Mouse (Mus musculus): Measurements from ENCODE around the gene Fem1b. TPM values are rescaled to one million over a fixed set of nuclear protein-coding genes. Genes with fewer than 3 reads are reported as not detected.

Fem1b gene
- polyA plus RNA-seq, 1 experiment from 2014 or later, result 38.2 TPM

DNA sequence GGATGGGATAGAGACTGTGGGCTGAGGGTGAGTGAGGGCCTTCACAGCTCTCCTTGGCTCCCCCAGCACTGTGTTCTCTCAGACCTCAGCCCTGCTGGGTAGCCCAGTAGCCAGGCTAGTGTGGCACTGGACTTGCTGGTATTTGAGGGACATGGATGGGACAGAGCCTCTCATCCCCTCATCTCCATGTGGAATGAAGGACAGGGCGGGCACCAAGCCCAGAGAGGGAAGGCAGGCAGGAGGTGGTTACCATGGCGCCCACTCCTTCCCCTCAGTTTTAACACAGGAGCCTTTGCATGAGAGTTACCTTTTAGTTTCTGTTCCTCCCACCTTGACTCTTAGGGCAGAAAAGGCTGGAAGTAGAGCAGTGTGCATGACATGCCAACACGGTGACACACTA is 36.9 kb upstream of the Fem1b start:
- Histone ChIP-seq H3K9ac (ENCODE audit: low read depth, low read length) (no peak overlapping the region), H3K36me3 (ENCODE audit: control insufficient read depth, insufficient read depth, low read length) (peaks cover 27% of the 10 kb centered on the region; the same call in 1 of the 2 replicates), H3K4me3 (ENCODE audit: low read length) (no peak overlapping the region), H3K9me3 (ENCODE audit: control insufficient read depth, low read length) (no peaks in the 10 kb centered on the region), H3K4me1 (ENCODE audit: control insufficient read depth, insufficient read depth, low read length) (peaks cover 4% of the 10 kb centered on the region), H3K4me2 (replicated peaks; ENCODE audit: low read depth, low read length) (no peak overlapping the region), H3K27me3 (ENCODE audit: control insufficient read depth, insufficient read depth, low read length) (no peaks in the 10 kb centered on the region), H3K27ac (ENCODE audit: low read depth, low read length) (no peak overlapping the region)
- WGBS, result 90% methylated on average over 3 of the region's 3 CpGs
- ATAC-seq (ENCODE audit: low FRiP score, low TSS enrichment), result no peak

- no peaks in the 10 kb centered on the region for H3K9me3 ChIP-seq (ENCODE audit: control insufficient read depth, low read length)
- H3K27me3 ChIP-seq (ENCODE audit: control insufficient read depth, insufficient read depth, low read length), result no peaks in the 10 kb centered on the region
- H3K4me3 ChIP-seq (ENCODE audit: low read length), result no peak overlapping the region
- H3K4me1 ChIP-seq (ENCODE audit: control insufficient read depth, insufficient read depth, low read length), result peaks cover 4% of the 10 kb centered on the region
- 0% methylated on average over 3 of the region's 3 CpGs for WGBS
- no peak overlapping the region for H3K9ac ChIP-seq (ENCODE audit: low read depth, low read length)
- no peak overlapping the region for H3K27ac ChIP-seq (ENCODE audit: low read depth, low read length)
- H3K4me2 ChIP-seq (replicated peaks; ENCODE audit: low read depth, low read length), result no peak overlapping the region
- peaks cover 27% of the 10 kb centered on the region; the same call in 1 of the 2 replicates for H3K36me3 ChIP-seq (ENCODE audit: control insufficient read depth, insufficient read depth, low read length)
- peak; percentile 78 for ATAC-seq (ENCODE audit: low FRiP score, low TSS enrichment)
Observed at GRCm38 (mm10) chr9:62847694-62848093, 36.0 kb upstream of the Fem1b start.

DNA sequence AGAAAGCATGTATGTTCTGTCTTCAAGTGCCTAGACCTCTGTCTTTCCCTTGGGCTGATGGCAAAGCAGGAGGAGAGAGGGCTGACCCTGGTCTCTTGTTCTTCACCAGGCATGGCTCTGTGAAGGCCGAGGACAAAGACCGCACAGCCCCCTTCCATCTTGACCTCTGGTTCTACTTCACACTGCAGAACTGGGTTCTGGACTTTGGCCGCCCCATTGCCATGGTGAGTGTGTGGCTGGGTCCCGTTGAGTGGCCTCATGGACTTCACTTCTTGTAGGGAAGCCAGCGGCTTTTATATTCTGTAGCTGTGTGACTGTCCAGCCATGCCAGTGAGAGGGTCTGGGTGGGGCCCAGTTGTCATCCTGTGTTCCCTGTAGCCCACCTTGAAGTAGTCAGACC is 32.7 kb upstream of the Fem1b start:
- Histone ChIP-seq H3K9ac (ENCODE audit: low read depth, low read length) (no peak overlapping the region), H3K9me3 (ENCODE audit: control insufficient read depth, low read length) (no peaks in the 10 kb centered on the region), H3K27me3 (ENCODE audit: control insufficient read depth, insufficient read depth, low read length) (no peaks in the 10 kb centered on the region), H3K36me3 (ENCODE audit: control insufficient read depth, insufficient read depth, low read length) (peaks cover 15% of the 10 kb centered on the region; the same call in 1 of the 2 replicates), H3K4me2 (replicated peaks; ENCODE audit: low read depth, low read length) (no peak overlapping the region), H3K27ac (ENCODE audit: low read depth, low read length) (no peak overlapping the region), H3K4me3 (ENCODE audit: low read length) (no peak overlapping the region), H3K4me1 (ENCODE audit: control insufficient read depth, insufficient read depth, low read length) (peaks cover 6% of the 10 kb centered on the region)
- ATAC-seq (ENCODE audit: low FRiP score, low TSS enrichment), result no peak
- WGBS, result 93% methylated on average over 5 of the region's 5 CpGs

DNA sequence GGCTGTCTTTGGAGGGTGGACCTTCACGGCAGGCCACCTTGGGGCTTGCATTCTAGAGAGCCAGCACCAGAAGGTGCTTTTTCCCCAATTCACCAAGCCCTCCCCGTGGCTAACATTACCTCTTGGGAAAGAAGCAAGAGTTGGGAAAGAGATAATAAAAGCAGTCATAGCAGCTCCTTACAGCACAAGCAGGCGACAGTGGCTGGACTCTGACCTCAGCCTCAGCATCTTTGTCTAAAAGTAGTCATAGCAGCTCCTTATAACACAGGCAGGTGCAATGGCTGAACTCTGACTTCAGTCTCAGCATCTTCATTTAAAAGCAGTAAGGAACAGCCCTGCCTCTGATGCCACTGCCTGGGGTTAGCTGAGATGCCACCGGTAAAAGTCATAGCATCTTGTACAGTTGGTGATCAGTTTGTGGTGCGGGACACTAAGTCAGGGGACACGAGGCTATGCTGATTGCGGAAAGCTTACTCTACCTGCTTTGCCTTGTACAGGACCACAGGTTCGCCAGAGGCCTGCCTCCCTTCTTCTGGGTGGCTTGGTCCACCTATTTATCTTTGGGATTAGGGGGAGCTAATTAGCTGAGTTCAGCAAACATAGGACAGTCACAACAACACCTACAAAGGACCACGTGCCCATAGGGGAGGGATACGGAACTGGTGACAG is 31.8 kb upstream of the Fem1b start:
- peaks cover 10% of the 10 kb centered on the region; the same call in 1 of the 2 replicates for H3K36me3 ChIP-seq (ENCODE audit: control insufficient read depth, insufficient read depth, low read length)
- H3K4me2 ChIP-seq (replicated peaks; ENCODE audit: low read depth, low read length), result no peak overlapping the region
- ATAC-seq (ENCODE audit: low FRiP score, low TSS enrichment), result no peak
- 86% methylated on average over 10 of the region's 10 CpGs for WGBS
- H3K4me1 ChIP-seq (ENCODE audit: control insufficient read depth, insufficient read depth, low read length), result peaks cover 10% of the 10 kb centered on the region
- no peak overlapping the region for H3K9ac ChIP-seq (ENCODE audit: low read depth, low read length)
- no peaks in the 10 kb centered on the region for H3K9me3 ChIP-seq (ENCODE audit: control insufficient read depth, low read length)
- no peaks in the 10 kb centered on the region for H3K27me3 ChIP-seq (ENCODE audit: control insufficient read depth, insufficient read depth, low read length)
- H3K27ac ChIP-seq (ENCODE audit: low read depth, low read length), result no peak overlapping the region
- no peak overlapping the region for H3K4me3 ChIP-seq (ENCODE audit: low read length)

- 13% methylated on average over 14 of the region's 14 CpGs for WGBS
- Histone ChIP-seq H3K4me3 (ENCODE audit: low read length) (peak overlapping the region; percentile 76), H3K27ac (ENCODE audit: low read depth, low read length) (peak overlapping the region; percentile 93), H3K9ac (ENCODE audit: low read depth, low read length) (peak overlapping the region; percentile 93), H3K36me3 (ENCODE audit: control insufficient read depth, insufficient read depth, low read length) (no peaks in the 10 kb centered on the region), H3K4me2 (replicated peaks; ENCODE audit: low read depth, low read length) (peak overlapping the region; percentile 88), H3K27me3 (ENCODE audit: control insufficient read depth, insufficient read depth, low read length) (no peaks in the 10 kb centered on the region), H3K9me3 (ENCODE audit: control insufficient read depth, low read length) (no peaks in the 10 kb centered on the region), H3K4me1 (ENCODE audit: control insufficient read depth, insufficient read depth, low read length) (peaks cover 14% of the 10 kb centered on the region; the same call in 1 of the 2 replicates)
- ATAC-seq (ENCODE audit: low FRiP score, low TSS enrichment), result 0 out of 2 replicates have a peak, but pooled peaks have one; percentile 3
Observed at GRCm38 (mm10) chr9:62839172-62839770, 27.5 kb upstream of the Fem1b start.

- ATAC-seq (ENCODE audit: low FRiP score, low TSS enrichment), result peak; percentile 90
Observed at GRCm38 (mm10) chr9:62838506-62839171, 26.9 kb upstream of the Fem1b start, which contains the start of gene Cln6. Cln6 (plus strand) TSS chr9:62838785.

DNA sequence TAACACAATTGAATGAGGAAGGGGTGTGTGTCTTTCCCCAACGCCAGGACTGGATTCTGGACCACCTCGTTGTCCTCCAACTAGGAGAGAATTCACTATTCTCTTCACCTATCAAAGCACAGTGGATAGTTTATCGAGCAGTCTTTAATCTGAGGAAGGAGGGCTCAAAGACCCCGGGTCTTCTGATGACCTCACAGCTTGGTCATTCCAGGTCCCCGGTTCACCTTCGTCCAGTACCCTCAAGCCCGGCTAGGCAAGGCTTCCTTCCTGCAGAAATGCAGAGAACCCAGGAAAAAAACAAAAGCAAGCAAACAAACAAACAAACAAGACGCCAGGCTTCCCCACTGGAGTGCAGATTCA is 26.4 kb upstream of the Fem1b start:
- H3K27ac ChIP-seq (ENCODE audit: low read depth, low read length), result peak overlapping the region; percentile 93
- peaks cover 14% of the 10 kb centered on the region; the same call in 1 of the 2 replicates for H3K4me1 ChIP-seq (ENCODE audit: control insufficient read depth, insufficient read depth, low read length)
- peak overlapping the region; percentile 44; the same call in 1 of the 2 replicates for H3K9ac ChIP-seq (ENCODE audit: low read depth, low read length)
- WGBS, result 13% methylated on average over 8 of the region's 8 CpGs
- H3K27me3 ChIP-seq (ENCODE audit: control insufficient read depth, insufficient read depth, low read length), result no peaks in the 10 kb centered on the region
- H3K4me2 ChIP-seq (replicated peaks; ENCODE audit: low read depth, low read length), result peak overlapping the region; percentile 88
- H3K9me3 ChIP-seq (ENCODE audit: control insufficient read depth, low read length), result no peaks in the 10 kb centered on the region
- no peaks in the 10 kb centered on the region for H3K36me3 ChIP-seq (ENCODE audit: control insufficient read depth, insufficient read depth, low read length)
- peak overlapping the region; percentile 76 for H3K4me3 ChIP-seq (ENCODE audit: low read length)
- ATAC-seq (ENCODE audit: low FRiP score, low TSS enrichment), result no peak; the same call in none of the 2 replicates

More at GRCm38 (mm10) chr9:62838506-62839171, 26.9 kb upstream of the Fem1b start, which contains the start of gene Cln6:
- H3K4me2 ChIP-seq (replicated peaks; ENCODE audit: low read depth, low read length), result peak within 1 kb of the TSS; percentile 88
- H3K9me3 ChIP-seq (ENCODE audit: control insufficient read depth, low read length), result no peaks in the 10 kb centered on the region
- H3K27ac ChIP-seq (ENCODE audit: low read depth, low read length), result peak within 1 kb of the TSS; percentile 93
- peaks cover 14% of the 10 kb centered on the region; the same call in 1 of the 2 replicates for H3K4me1 ChIP-seq (ENCODE audit: control insufficient read depth, insufficient read depth, low read length)
- no peaks in the 10 kb centered on the region for H3K36me3 ChIP-seq (ENCODE audit: control insufficient read depth, insufficient read depth, low read length)
- H3K4me3 ChIP-seq (ENCODE audit: low read length), result peak within 1 kb of the TSS; percentile 76
- 1% methylated on average over 44 of the region's 48 CpGs for WGBS
- H3K9ac ChIP-seq (ENCODE audit: low read depth, low read length), result peak within 1 kb of the TSS; percentile 93
- no peaks in the 10 kb centered on the region for H3K27me3 ChIP-seq (ENCODE audit: control insufficient read depth, insufficient read depth, low read length)

DNA sequence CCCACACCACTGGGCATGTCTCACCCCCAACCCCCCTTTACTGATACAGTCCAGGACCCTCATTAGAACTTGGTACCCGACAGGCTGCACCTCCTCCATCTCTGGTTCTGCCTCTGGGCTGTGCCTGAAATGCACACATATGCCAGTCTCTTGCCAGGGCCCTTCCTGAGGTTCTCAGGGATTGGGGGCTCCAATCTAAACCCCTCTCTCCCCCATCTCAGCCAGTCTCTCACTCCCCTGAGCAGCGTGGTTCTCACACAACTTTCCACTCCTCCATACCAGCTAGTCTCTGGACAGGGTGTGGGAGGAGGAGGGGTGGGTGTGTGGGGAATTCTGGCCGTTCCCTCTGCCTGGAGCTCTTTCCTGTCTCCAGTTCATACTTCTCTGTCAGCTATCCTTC is 25.9 kb upstream of the Fem1b start:
- ATAC-seq (ENCODE audit: low FRiP score, low TSS enrichment), result no peak
- Histone ChIP-seq H3K9ac (ENCODE audit: low read depth, low read length) (no peak overlapping the region), H3K4me1 (ENCODE audit: control insufficient read depth, insufficient read depth, low read length) (peaks cover 14% of the 10 kb centered on the region; the same call in 1 of the 2 replicates), H3K36me3 (ENCODE audit: control insufficient read depth, insufficient read depth, low read length) (no peaks in the 10 kb centered on the region), H3K9me3 (ENCODE audit: control insufficient read depth, low read length) (no peaks in the 10 kb centered on the region), H3K4me2 (replicated peaks; ENCODE audit: low read depth, low read length) (no peak overlapping the region), H3K27ac (ENCODE audit: low read depth, low read length) (peak overlapping the region; percentile 93; the same call in 1 of the 2 replicates), H3K27me3 (ENCODE audit: control insufficient read depth, insufficient read depth, low read length) (no peaks in the 10 kb centered on the region), H3K4me3 (ENCODE audit: low read length) (no peak overlapping the region)
- WGBS, result 32% methylated on average over 3 of the region's 3 CpGs
